Mouse (Mus musculus): ENCODE data around the gene S100a3. TPM values are rescaled to one million over a fixed set of nuclear protein-coding genes. Genes with fewer than 3 reads are reported as not detected.

Gene S100a3
- polyA plus RNA-seq (2017; shearing (Covaris generic)), result 1 to 10 TPM; 2.0 to 2.8 TPM

DNA sequence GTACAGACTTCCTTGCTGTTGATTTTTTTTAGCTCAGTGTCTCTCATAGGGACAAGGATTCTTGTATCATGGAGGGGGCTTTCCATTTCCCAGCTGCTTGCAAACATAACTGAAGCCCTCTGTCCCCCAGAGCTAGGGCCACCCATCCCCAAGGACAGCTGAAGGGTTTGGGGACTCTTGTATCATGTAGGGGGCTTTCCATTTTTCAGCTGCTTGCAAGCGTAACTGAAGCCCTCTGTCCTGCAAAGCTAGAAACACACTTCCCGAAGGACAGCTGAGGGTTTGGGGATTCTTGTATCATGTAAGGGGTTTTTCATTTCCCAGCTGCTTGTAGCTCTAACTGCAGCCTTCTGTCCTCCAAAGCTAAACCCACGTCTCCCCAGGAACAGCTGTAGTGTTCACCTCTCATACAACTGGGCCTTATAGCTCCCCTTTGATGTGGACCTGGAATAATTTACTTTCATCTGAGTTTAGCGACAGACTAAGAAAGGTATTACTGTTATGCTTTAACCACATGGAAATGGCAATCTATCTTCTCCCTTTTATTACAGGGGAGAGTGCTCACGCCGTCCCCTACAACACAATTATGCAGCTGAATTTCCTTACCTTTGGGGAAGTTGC is at the start of gene S100a3:
TSS of gene S100a3 (plus strand) at position 571 of the 621 bp plus-strand sequence.

DNA sequence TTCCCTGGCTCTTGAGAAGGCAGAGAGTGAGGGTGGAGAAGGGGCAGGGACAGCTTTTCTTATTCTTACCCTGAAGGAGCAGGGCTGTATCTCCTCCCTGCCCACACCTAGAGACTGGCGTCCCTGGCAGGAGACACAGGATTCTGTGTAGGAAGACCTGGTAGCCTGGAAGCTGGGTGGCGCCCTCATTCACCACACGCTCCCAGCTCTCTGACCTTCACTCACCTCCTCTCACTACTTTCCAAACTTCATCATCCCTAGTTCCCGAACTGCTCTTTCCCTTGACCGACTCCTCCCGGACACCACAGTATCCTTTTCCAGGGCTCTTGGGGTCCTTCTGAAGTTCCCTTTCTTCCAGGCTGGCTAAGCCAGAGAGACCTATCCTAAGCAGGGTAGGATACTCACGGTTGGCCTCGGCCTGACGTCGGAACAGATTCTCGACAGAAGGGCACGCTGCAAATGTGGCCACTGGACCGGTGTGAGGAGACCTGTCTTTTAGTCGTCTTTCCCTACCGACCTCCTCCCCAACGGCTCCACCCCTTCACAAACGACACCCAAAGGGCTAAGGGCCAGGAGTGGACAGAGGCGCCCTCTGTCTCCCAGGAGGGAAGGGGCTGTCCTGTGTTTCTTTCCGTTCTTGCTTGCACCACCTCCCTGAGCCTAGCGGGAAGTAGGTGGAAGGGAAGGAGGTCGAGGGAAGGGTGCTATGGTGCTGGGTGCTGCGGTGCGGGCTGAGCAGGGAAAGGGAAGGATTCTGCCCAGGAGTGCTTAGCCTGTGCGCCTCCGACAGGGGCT is 46.4 kb upstream of the S100a3 start, which contains the start of the genes S100a1 and S100a13:
TSS of gene S100a1 (minus strand) at position 597 of the 795 bp plus-strand sequence.
TSS of gene S100a13 (plus strand) at position 640 of the 795 bp plus-strand sequence.

GRCm38 (mm10) chr3:90526580-90526979 is 33.8 kb upstream of the S100a3 start, which contains the start of gene S100a14:
TSS of gene S100a14 (plus strand) at chr3:90526856.

DNA sequence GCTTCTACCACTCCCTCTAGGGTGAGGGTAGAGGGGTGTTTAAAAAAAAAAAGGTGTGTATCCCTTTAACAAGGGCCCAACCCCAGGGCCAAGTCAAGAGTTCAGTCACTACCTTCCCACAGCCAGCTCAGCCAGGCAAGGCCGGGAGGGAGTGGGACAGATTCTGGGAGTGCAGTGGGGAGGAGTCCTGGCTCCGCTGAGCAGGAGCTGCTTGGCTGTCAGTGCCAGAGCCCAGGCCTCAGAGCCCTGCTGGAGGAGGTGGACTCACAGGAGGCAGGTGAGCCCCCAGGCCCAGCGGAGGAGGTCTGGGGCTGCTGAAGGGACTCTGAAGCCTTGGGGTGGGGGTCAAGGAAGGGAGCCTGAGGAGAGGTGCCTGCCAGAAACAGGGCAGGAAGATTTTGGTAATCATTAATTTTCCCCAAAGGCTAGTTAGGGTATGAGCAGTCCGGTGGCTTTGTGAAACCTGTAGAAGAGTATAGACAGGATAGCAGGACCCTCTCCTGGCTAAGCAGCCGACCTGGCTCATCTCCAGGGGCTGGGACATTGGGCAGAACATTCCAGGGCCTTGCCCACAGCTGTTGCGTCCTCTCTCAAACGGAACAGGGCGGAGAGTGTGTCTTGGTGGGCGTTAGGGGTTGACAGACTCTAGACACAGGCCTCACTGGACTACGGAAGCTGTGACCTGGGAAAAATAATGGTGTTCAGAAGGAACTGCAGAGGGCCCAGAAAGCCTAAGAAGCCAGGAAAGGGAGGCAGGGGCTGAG is 23.1 kb upstream of the S100a3 start, which contains the start of gene S100a16:
TSS of gene S100a16 (plus strand) at position 114 of the 764 bp plus-strand sequence.

GRCm38 (mm10) chr3:90589947-90590346 is 29.6 kb downstream of the S100a3 start, which contains the start of gene S100a2:
TSS of gene S100a2 (plus strand) at chr3:90590247.

GRCm38 (mm10) chr3:90601486-90602110 is 41.2 kb downstream of the S100a3 start, which contains the start of gene Gm42674:
TSS of gene Gm42674 (plus strand) at chr3:90601904.

DNA sequence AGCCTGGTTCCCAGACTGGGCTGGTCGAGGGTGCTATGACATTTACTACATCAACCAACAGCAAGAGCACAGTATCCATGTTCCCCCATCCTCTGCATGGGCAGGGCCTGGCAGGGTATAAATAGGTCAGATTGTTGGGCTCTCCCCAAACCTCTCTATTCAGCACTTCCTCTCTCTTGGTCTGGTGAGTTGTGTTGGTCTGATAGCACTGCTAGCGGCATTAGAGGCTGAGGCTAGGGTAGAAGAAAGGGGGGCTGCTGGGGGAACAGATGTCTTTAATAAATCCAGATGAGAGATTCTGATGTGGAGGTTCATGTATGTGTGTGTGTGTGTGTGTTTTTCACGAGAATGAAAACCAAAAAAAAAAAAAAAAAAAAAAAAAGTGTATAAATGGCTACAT is 43.2 kb downstream of the S100a3 start, which contains the start of gene S100a4:
TSS of gene S100a4 (plus strand) at position 149 of the 400 bp plus-strand sequence.

GRCm38 (mm10) chr3:90608223-90608622 is 47.8 kb downstream of the S100a3 start, which contains the start of gene S100a5:
TSS of gene S100a5 (plus strand) at chr3:90608523.

GRCm38 (mm10) chr3:90612728-90613291 is 52.4 kb downstream of the S100a3 start, which contains the start of gene S100a6:
TSS of gene S100a6 (plus strand) at chr3:90612882.

Other genes with a start within 250 kb of the S100a3 start
- under 1 TPM in 1 of 2 experiments, not detected in 1; 0.64 TPM for gene Slc27a3, start 170.6 kb upstream of the S100a3 start, polyA plus RNA-seq (2017; shearing (Covaris generic))
- 10 to 100 TPM; 18.3 to 32.8 TPM for gene Ints3, start 127.0 kb upstream of the S100a3 start, polyA plus RNA-seq (2017; shearing (Covaris generic))
- gene Npr1, start 94.7 kb upstream of the S100a3 start, polyA plus RNA-seq (2017; shearing (Covaris generic)), result under 1 TPM in 1 of 2 experiments, not detected in 1; 0.43 TPM
- gene Ilf2, start 84.5 kb upstream of the S100a3 start, polyA plus RNA-seq (2017; shearing (Covaris generic)), result 10 to 100 TPM; 74.7 to 96.6 TPM
- gene Snapin, start 69.5 kb upstream of the S100a3 start, polyA plus RNA-seq (2017; shearing (Covaris generic)), result 10 to 100 TPM; 96.3 to 96.9 TPM
- gene Chtop, start 51.1 kb upstream of the S100a3 start, polyA plus RNA-seq (2017; shearing (Covaris generic)), result 100 to 1,000 TPM; 147 to 160 TPM
- 1 to 10 TPM; 4.4 to 6.8 TPM for gene S100a1, start 46.2 kb upstream of the S100a3 start, polyA plus RNA-seq (2017; shearing (Covaris generic))
- 100 to 1,000 TPM; 192 to 245 TPM for gene S100a13, start 46.1 kb upstream of the S100a3 start, polyA plus RNA-seq (2017; shearing (Covaris generic))
- gene S100a14, start 33.7 kb upstream of the S100a3 start, polyA plus RNA-seq (2017; shearing (Covaris generic)), result under 1 TPM in 1 of 2 experiments, not detected in 1; 0.68 TPM
- not detected for gene S100a16, start 23.3 kb upstream of the S100a3 start, polyA plus RNA-seq (2017; shearing (Covaris generic))
- gene S100a2, start 29.7 kb downstream of the S100a3 start, polyA plus RNA-seq (2017; shearing (Covaris generic)), result 1 to 10 TPM in 1 of 2 experiments, under 1 TPM in 1; 0.63 to 1.9 TPM
- gene Gm42674, start 41.3 kb downstream of the S100a3 start, polyA plus RNA-seq (2017; shearing (Covaris generic)), result not detected
- gene S100a4, start 43.2 kb downstream of the S100a3 start, polyA plus RNA-seq (2017; shearing (Covaris generic)), result 100 to 1,000 TPM in 1 of 2 experiments, 10 to 100 TPM in 1; 94.8 to 925 TPM
- gene S100a5, start 47.9 kb downstream of the S100a3 start, polyA plus RNA-seq (2017; shearing (Covaris generic)), result not detected
- gene S100a6, start 52.3 kb downstream of the S100a3 start, polyA plus RNA-seq (2017; shearing (Covaris generic)), result 1,000 to 10,000 TPM in 1 of 2 experiments, 100 to 1,000 TPM in 1; 298 to 1,210 TPM
- not detected for gene S100a7a, start 93.4 kb downstream of the S100a3 start, polyA plus RNA-seq (2017; shearing (Covaris generic))
- under 1 TPM in 1 of 2 experiments, not detected in 1; 0.88 TPM for gene S100a8, start 108.4 kb downstream of the S100a3 start, polyA plus RNA-seq (2017; shearing (Covaris generic))
- gene S100a9, start 135.1 kb downstream of the S100a3 start, polyA plus RNA-seq (2017; shearing (Covaris generic)), result under 1 TPM in 1 of 2 experiments, not detected in 1; 0.33 TPM
- not detected for gene Pglyrp4, start 166.3 kb downstream of the S100a3 start, polyA plus RNA-seq (2017; shearing (Covaris generic))
- not detected for gene Gm5849, start 217.3 kb downstream of the S100a3 start, polyA plus RNA-seq (2017; shearing (Covaris generic))